Mouse (Mus musculus): ENCODE measurements around the gene Exoc1.

GRCm38 (mm10) chr5:76529704-76530066, 574 bp downstream of the Exoc1 start:
- TF ChIP-seq POLR2A (IDR thresholded peaks at IDR 0.05; ENCODE audit: insufficient read length, low read depth): no peak
- TF ChIP-seq POLR2AphosphoS2 (IDR thresholded peaks at IDR 0.05; ENCODE audit: insufficient read length, low read depth): no peak
- TF ChIP-seq SRF (IDR thresholded peaks at IDR 0.05; ENCODE audit: control insufficient read depth, insufficient read length, low read depth): no peak
- TF ChIP-seq MYOG (IDR thresholded peaks at IDR 0.05; ENCODE audit: control insufficient read depth in 1 of 3, insufficient read depth in 1 of 3, insufficient read length in 2 of 3, low read depth in 2 of 3): no peak
- no peak for TF ChIP-seq MYOD1 (IDR thresholded peaks at IDR 0.05; ENCODE audit: control insufficient read depth in 1 of 3, insufficient read length in 2 of 3, low read depth in 2 of 3)
- TF ChIP-seq MAX (IDR thresholded peaks at IDR 0.05; ENCODE audit: low read depth): no peak
- no peak for TF ChIP-seq USF1 (IDR thresholded peaks at IDR 0.05; ENCODE audit: low read depth)
- TF ChIP-seq REST (IDR thresholded peaks at IDR 0.05; ENCODE audit: insufficient read depth, insufficient read length): no peak
- no peak for TF ChIP-seq CEBPB (IDR thresholded peaks at IDR 0.05; ENCODE audit: insufficient read depth, poor library complexity, severe bottlenecking)
- no peak for TF ChIP-seq E2F4 (IDR thresholded peaks at IDR 0.05; ENCODE audit: insufficient read depth)
- TF ChIP-seq TCF12 (IDR thresholded peaks at IDR 0.05; ENCODE audit: insufficient read depth, poor library complexity, severe bottlenecking): no peak

All from myocyte (in vitro differentiated cells).